ENCODE assay signal across 20 mouse cellular contexts in the genomic region with DNA sequence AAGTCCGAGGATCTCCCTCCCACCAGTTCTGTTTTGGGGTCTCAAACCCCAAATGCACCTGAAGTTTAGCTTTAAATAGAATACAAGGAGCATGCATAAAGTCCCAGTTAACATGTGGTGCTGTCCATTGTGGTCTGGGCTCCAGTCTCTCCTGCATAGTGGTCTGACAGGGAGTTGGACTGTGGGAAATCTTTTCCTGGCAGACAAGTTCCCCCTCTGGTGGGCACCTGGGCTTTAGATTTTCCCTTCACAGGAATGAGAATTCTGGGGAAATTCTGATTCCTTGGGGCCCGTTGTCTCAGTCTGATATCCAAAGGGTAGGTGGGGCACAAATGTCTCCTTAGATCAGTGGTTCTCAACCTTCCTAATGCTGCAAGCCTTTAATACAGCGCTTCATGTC.
DNase-seq lines count a peak whose midpoint lies in the region; ATAC-seq and TF ChIP-seq lines count a peak whose summit lies in the region.
"Had no signal": no experiment of that assay in that cellular context is flagged by ENCODE, and none has a peak within 500 bp of the region (broad histone marks: within the 10 kb centered on the region; RNA-seq: fewer than 3 reads in every experiment).

No protein-coding gene starts in this region.

- no peak overlapping the region for H3K4me3 ChIP-seq in forebrain, embryonic 14.5 days (ENCODE audit: low read depth, low read length)
- no peak overlapping the region for H3K4me3 ChIP-seq in forebrain, embryonic 11.5 days (ENCODE audit: low read depth, low read length)
- no peak overlapping the region for H3K4me3 ChIP-seq in kidney, postnatal 0 days (replicated peaks; ENCODE audit: low read depth, low read length)
- no peak overlapping the region for H3K4me3 ChIP-seq in lung, postnatal 0 days (ENCODE audit: low read depth, low read length)
- H3K4me3 ChIP-seq in lung, adult 2 months (replicated peaks; ENCODE audit: extremely low read depth, low read depth, low read length) = no peak overlapping the region
- no peak overlapping the region for H3K4me3 ChIP-seq in embryonic facial prominence, embryonic 11.5 days (ENCODE audit: low read depth, low read length)
- H3K4me3 ChIP-seq: forebrain, embryonic 15.5 days; heart, embryonic 12.5 days; hindbrain, embryonic 12.5 days; limb, embryonic 13.5 days; liver, embryonic 12.5 days; neural tube, embryonic 15.5 days had no signal

- TF ChIP-seq POLR2A in lung, adult 2 months (IDR thresholded peaks at IDR 0.05; ENCODE audit: borderline replicate concordance, extremely low read depth, low read depth, low read length) = no peak

- no peak overlapping the region for H3K9ac ChIP-seq in forebrain, embryonic 14.5 days (ENCODE audit: low read length)
- H3K9ac ChIP-seq in forebrain, embryonic 11.5 days (ENCODE audit: low read length) = no peak overlapping the region
- H3K9ac ChIP-seq in kidney, postnatal 0 days (ENCODE audit: low read depth, low read length) = no peak overlapping the region
- no peak overlapping the region for H3K9ac ChIP-seq in lung, postnatal 0 days (replicated peaks; ENCODE audit: low read depth)
- no peak overlapping the region for H3K9ac ChIP-seq in embryonic facial prominence, embryonic 11.5 days (replicated peaks; ENCODE audit: low read length)
- H3K9ac ChIP-seq: forebrain, embryonic 15.5 days; heart, embryonic 12.5 days; hindbrain, embryonic 12.5 days; limb, embryonic 13.5 days; liver, embryonic 12.5 days; neural tube, embryonic 15.5 days had no signal

- no peak for TF ChIP-seq EP300 in lung, postnatal 0 days (IDR thresholded peaks at IDR 0.05)

- peak; percentile 25 for DNase-seq in forebrain, embryonic 14.5 days (ENCODE audit: low spot score)
- no peak for DNase-seq in forebrain, embryonic 11.5 days (ENCODE audit: low spot score)
- peak; percentile 51 for DNase-seq in kidney, postnatal 0 days (ENCODE audit: low spot score)
- DNase-seq in kidney, adult 8-10 months = no peak
- DNase-seq in lung, postnatal 0 days (ENCODE audit: low spot score) = no peak
- DNase-seq in lung, adult 2 months = no peak
- DNase-seq in embryonic facial prominence, embryonic 11.5 days (ENCODE audit: low spot score) = peak; percentile 30
- DNase-seq: adrenal gland, postnatal 25 days; cerebellum, adult 9-10 months; gastrocnemius, postnatal 14 days; heart, adult 11 months; heart, postnatal 14 days; lung, adult 18-20 months had no signal

- no peak overlapping the region for H3K27ac ChIP-seq in forebrain, embryonic 14.5 days (ENCODE audit: low read depth, low read length)
- H3K27ac ChIP-seq in forebrain, embryonic 11.5 days (ENCODE audit: low read depth, low read length) = no peak overlapping the region
- H3K27ac ChIP-seq in kidney, postnatal 0 days = no peak overlapping the region
- H3K27ac ChIP-seq in lung, postnatal 0 days (ENCODE audit: low read length) = no peak overlapping the region
- H3K27ac ChIP-seq in embryonic facial prominence, embryonic 11.5 days (replicated peaks; ENCODE audit: low read depth, low read length) = no peak overlapping the region
- H3K27ac ChIP-seq: forebrain, embryonic 15.5 days; hindbrain, embryonic 12.5 days; limb, embryonic 13.5 days; liver, embryonic 12.5 days; neural tube, embryonic 15.5 days had no signal

- H3K4me1 ChIP-seq in forebrain, embryonic 14.5 days (ENCODE audit: control insufficient read depth, insufficient read depth, low read length) = no peaks in the 10 kb centered on the region
- H3K4me1 ChIP-seq in forebrain, embryonic 11.5 days (replicated peaks; ENCODE audit: control insufficient read depth, insufficient read depth, low read length) = no peaks in the 10 kb centered on the region
- no peaks in the 10 kb centered on the region; the same call in 1 of the 2 replicates for H3K4me1 ChIP-seq in kidney, postnatal 0 days (replicated peaks; ENCODE audit: insufficient read depth, low read length)
- no peaks in the 10 kb centered on the region for H3K4me1 ChIP-seq in lung, postnatal 0 days (ENCODE audit: insufficient read depth, low read depth, low read length)
- no peaks in the 10 kb centered on the region for H3K4me1 ChIP-seq in lung, adult 2 months (ENCODE audit: control insufficient read depth, insufficient read depth, low read length)
- H3K4me1 ChIP-seq in embryonic facial prominence, embryonic 11.5 days (ENCODE audit: control insufficient read depth, insufficient read depth, low read length) = no peaks in the 10 kb centered on the region
- H3K4me1 ChIP-seq: forebrain, embryonic 15.5 days; hindbrain, embryonic 12.5 days; liver, embryonic 12.5 days had no signal

- H3K9me3 ChIP-seq in forebrain, embryonic 14.5 days (replicated peaks; ENCODE audit: control insufficient read depth, low read length) = no peaks in the 10 kb centered on the region
- no peaks in the 10 kb centered on the region for H3K9me3 ChIP-seq in forebrain, embryonic 11.5 days (ENCODE audit: control insufficient read depth, low read length)
- no peaks in the 10 kb centered on the region for H3K9me3 ChIP-seq in kidney, postnatal 0 days (replicated peaks; ENCODE audit: low read length)
- no peaks in the 10 kb centered on the region for H3K9me3 ChIP-seq in lung, postnatal 0 days (ENCODE audit: low read length)
- no peaks in the 10 kb centered on the region for H3K9me3 ChIP-seq in embryonic facial prominence, embryonic 11.5 days (replicated peaks; ENCODE audit: control insufficient read depth, low read length)
- H3K9me3 ChIP-seq: forebrain, embryonic 15.5 days; heart, embryonic 12.5 days; hindbrain, embryonic 12.5 days; limb, embryonic 13.5 days; liver, embryonic 12.5 days; neural tube, embryonic 15.5 days had no signal

- no peak overlapping the region for H3K4me2 ChIP-seq in forebrain, embryonic 14.5 days (ENCODE audit: low read length)
- H3K4me2 ChIP-seq in forebrain, embryonic 11.5 days (ENCODE audit: low read depth, low read length, severe bottlenecking) = no peak overlapping the region
- no peak overlapping the region for H3K4me2 ChIP-seq in kidney, postnatal 0 days (ENCODE audit: low read length)
- no peak overlapping the region for H3K4me2 ChIP-seq in lung, postnatal 0 days (replicated peaks; ENCODE audit: low read depth, low read length)
- no peak overlapping the region for H3K4me2 ChIP-seq in embryonic facial prominence, embryonic 11.5 days (ENCODE audit: low read depth, low read length)
- H3K4me2 ChIP-seq: forebrain, embryonic 15.5 days; heart, embryonic 12.5 days; hindbrain, embryonic 12.5 days; limb, embryonic 13.5 days; liver, embryonic 12.5 days; neural tube, embryonic 15.5 days had no signal

- H3K27me3 ChIP-seq in forebrain, embryonic 14.5 days (replicated peaks; ENCODE audit: control insufficient read depth, insufficient read depth, low read length) = no peaks in the 10 kb centered on the region
- no peaks in the 10 kb centered on the region for H3K27me3 ChIP-seq in forebrain, embryonic 11.5 days (ENCODE audit: control insufficient read depth, insufficient read depth, low read length)
- no peaks in the 10 kb centered on the region for H3K27me3 ChIP-seq in kidney, postnatal 0 days (ENCODE audit: insufficient read depth, low read length)
- no peaks in the 10 kb centered on the region for H3K27me3 ChIP-seq in lung, postnatal 0 days (replicated peaks; ENCODE audit: insufficient read depth, low read length)
- H3K27me3 ChIP-seq in embryonic facial prominence, embryonic 11.5 days (ENCODE audit: control insufficient read depth, insufficient read depth, low read length) = no peaks in the 10 kb centered on the region
- H3K27me3 ChIP-seq: forebrain, embryonic 15.5 days; heart, embryonic 12.5 days; hindbrain, embryonic 12.5 days; limb, embryonic 13.5 days; liver, embryonic 12.5 days; neural tube, embryonic 15.5 days had no signal

- TF ChIP-seq CTCF in kidney, postnatal 0 days (IDR thresholded peaks at IDR 0.05; ENCODE audit: low read depth) = peak; percentile 65
- 0 out of 2 replicates have a peak, but pooled peaks have one; percentile 21 for TF ChIP-seq CTCF in lung, postnatal 0 days (IDR thresholded peaks at IDR 0.05)
- no peak for TF ChIP-seq CTCF in lung, adult 2 months (IDR thresholded peaks at IDR 0.05; ENCODE audit: insufficient read depth, low read length)

- no peak for ATAC-seq in forebrain, embryonic 14.5 days
- no peak for ATAC-seq in forebrain, embryonic 11.5 days (replicated peaks; ENCODE audit: low FRiP score)
- no peak for ATAC-seq in kidney, postnatal 0 days (replicated peaks; ENCODE audit: low FRiP score, low read depth)
- no peak for ATAC-seq in lung, postnatal 0 days
- no peak for ATAC-seq in embryonic facial prominence, embryonic 11.5 days (replicated peaks; ENCODE audit: insufficient number of reproducible peaks, low FRiP score, low TSS enrichment, low read depth)
- ATAC-seq: CD4-positive, CD25-positive, alpha-beta regulatory T cell, adult 4 months; forebrain, embryonic 15.5 days; liver, embryonic 12.5 days had no signal

- H3K36me3 ChIP-seq in forebrain, embryonic 14.5 days (ENCODE audit: control insufficient read depth, insufficient read depth, low read length) = no peaks in the 10 kb centered on the region
- no peaks in the 10 kb centered on the region for H3K36me3 ChIP-seq in forebrain, embryonic 11.5 days (ENCODE audit: control insufficient read depth, insufficient read depth, low read length)
- H3K36me3 ChIP-seq in kidney, postnatal 0 days (ENCODE audit: insufficient read depth, low read length) = no peaks in the 10 kb centered on the region
- H3K36me3 ChIP-seq in lung, postnatal 0 days (ENCODE audit: insufficient read depth, low read length) = no peaks in the 10 kb centered on the region
- no peaks in the 10 kb centered on the region for H3K36me3 ChIP-seq in embryonic facial prominence, embryonic 11.5 days (replicated peaks; ENCODE audit: control insufficient read depth, insufficient read depth, low read depth, low read length)
- H3K36me3 ChIP-seq: forebrain, embryonic 15.5 days; heart, embryonic 12.5 days; hindbrain, embryonic 12.5 days; limb, embryonic 13.5 days; liver, embryonic 12.5 days; neural tube, embryonic 15.5 days had no signal

- 91% methylated on average over 3 of the region's 3 CpGs for WGBS in forebrain, embryonic 14.5 days
- 81% methylated on average over 3 of the region's 3 CpGs for WGBS in forebrain, embryonic 11.5 days
- WGBS in kidney, postnatal 0 days = 62% methylated on average over 3 of the region's 3 CpGs
- 65% methylated on average over 3 of the region's 3 CpGs for WGBS in lung, postnatal 0 days
- 78% methylated on average over 3 of the region's 3 CpGs for WGBS in lung, adult 2 months
- WGBS in embryonic facial prominence, embryonic 11.5 days = 78% methylated on average over 3 of the region's 3 CpGs

Comparison
In these comparisons a context has a peak if more than half of its experiments do, and no peak if none do; other contexts are left out.
1. DNase-seq: peak in forebrain, embryonic 14.5 days (single experiment), kidney, postnatal 0 days (single experiment) and embryonic facial prominence, embryonic 11.5 days (single experiment); none in forebrain, embryonic 11.5 days (single experiment), kidney, adult 8-10 months (0 of 2), lung, postnatal 0 days (single experiment) and lung, adult 2 months (single experiment).